ENCODE assay signal across 20 mouse cellular contexts in the genomic region with DNA sequence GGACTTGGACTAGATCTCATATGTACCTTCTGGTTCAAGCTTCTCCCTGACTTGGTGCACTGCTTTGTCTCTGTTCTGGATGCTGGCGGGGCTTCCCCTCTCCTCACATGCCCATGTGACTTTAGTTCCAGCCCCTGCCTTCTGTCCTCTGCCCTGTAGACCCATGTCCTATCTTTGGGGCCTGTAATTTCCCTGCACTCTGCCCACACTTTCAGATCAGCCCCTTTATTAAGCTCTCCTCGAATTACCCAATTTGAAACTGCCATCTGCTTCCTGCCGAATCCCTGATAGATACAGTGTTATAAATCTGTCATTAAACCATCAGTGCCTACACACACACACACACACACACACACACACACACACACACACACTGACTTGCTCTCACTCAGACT. TPM values are rescaled to one million over a fixed set of nuclear protein-coding genes. Genes with fewer than 3 reads are reported as not detected.
DNase-seq lines count a peak whose midpoint lies in the region; ATAC-seq lines count a peak whose summit lies in the region.
"Had no signal": no experiment of that assay in that cellular context is flagged by ENCODE, and none has a peak within 500 bp of the region (broad histone marks: within the 10 kb centered on the region; RNA-seq: fewer than 3 reads in every experiment).

No protein-coding gene starts in this region.

- H3K27me3 ChIP-seq in intestine, embryonic 16.5 days (replicated peaks; ENCODE audit: control insufficient read depth, insufficient read depth, low read length), result no peaks in the 10 kb centered on the region
- no peaks in the 10 kb centered on the region for H3K27me3 ChIP-seq in intestine, embryonic 15.5 days (replicated peaks)
- H3K27me3 ChIP-seq in midbrain, embryonic 16.5 days (ENCODE audit: control insufficient read depth, insufficient read depth, low read depth, low read length), result no peaks in the 10 kb centered on the region
- H3K27me3 ChIP-seq: midbrain, embryonic 15.5 days had no signal

- no peak overlapping the region for H3K9ac ChIP-seq in intestine, embryonic 16.5 days (ENCODE audit: low read depth, low read length)
- no peak overlapping the region for H3K9ac ChIP-seq in intestine, embryonic 15.5 days
- no peak overlapping the region for H3K9ac ChIP-seq in midbrain, embryonic 16.5 days (ENCODE audit: low read depth, low read length)
- H3K9ac ChIP-seq: embryonic facial prominence, embryonic 13.5 days; midbrain, embryonic 15.5 days had no signal

- WGBS in intestine, embryonic 16.5 days, result 35% methylated on average over 3 of the region's 3 CpGs
- 31% methylated on average over 3 of the region's 3 CpGs for WGBS in intestine, embryonic 15.5 days
- WGBS in midbrain, embryonic 16.5 days, result 59% methylated on average over 3 of the region's 3 CpGs

- no peak overlapping the region for H3K4me3 ChIP-seq in intestine, embryonic 16.5 days (ENCODE audit: low read length)
- no peak overlapping the region for H3K4me3 ChIP-seq in intestine, embryonic 15.5 days (replicated peaks)
- H3K4me3 ChIP-seq in midbrain, embryonic 16.5 days (ENCODE audit: low read depth, low read length), result no peak overlapping the region
- H3K4me3 ChIP-seq: embryonic facial prominence, embryonic 13.5 days; midbrain, embryonic 15.5 days had no signal

- no peaks in the 10 kb centered on the region for H3K36me3 ChIP-seq in intestine, embryonic 16.5 days (ENCODE audit: control insufficient read depth, insufficient read depth, low read length)
- H3K36me3 ChIP-seq in intestine, embryonic 15.5 days, result no peaks in the 10 kb centered on the region
- H3K36me3 ChIP-seq in midbrain, embryonic 16.5 days (ENCODE audit: control insufficient read depth, insufficient read depth, low read length), result no peaks in the 10 kb centered on the region
- H3K36me3 ChIP-seq: embryonic facial prominence, embryonic 13.5 days; midbrain, embryonic 15.5 days had no signal

- peak; percentile 10 for DNase-seq in retina, postnatal 1 day
- no peak for DNase-seq in retina, embryonic 14.5 days (ENCODE audit: low spot score)
- DNase-seq in layer of hippocampus, adult 18-20 months (ENCODE audit: low spot score in 2 of 2), result peak; percentile 44 to 81
- no peak for DNase-seq in left cerebral cortex, adult 18-20 months (ENCODE audit: low spot score in 2 of 2)
- DNase-seq: cerebellum, postnatal 36 days; gastrocnemius, postnatal 25 days; heart, postnatal 36 days; lung, adult 2 months; lung, postnatal 4 days; thymus, postnatal 25 days had no signal

- H3K4me1 ChIP-seq in intestine, embryonic 16.5 days (ENCODE audit: control insufficient read depth, insufficient read depth, low read length), result peaks cover 25% of the 10 kb centered on the region
- peaks cover 15% of the 10 kb centered on the region for H3K4me1 ChIP-seq in intestine, embryonic 15.5 days (replicated peaks)
- H3K4me1 ChIP-seq in midbrain, embryonic 16.5 days (ENCODE audit: control insufficient read depth, insufficient read depth, low read length), result no peaks in the 10 kb centered on the region
- H3K4me1 ChIP-seq: embryonic facial prominence, embryonic 13.5 days; midbrain, embryonic 15.5 days had no signal

- no peak overlapping the region; the same call in 1 of the 2 replicates for H3K27ac ChIP-seq in intestine, embryonic 16.5 days (ENCODE audit: low read length)
- H3K27ac ChIP-seq in intestine, embryonic 15.5 days, result no peak overlapping the region
- H3K27ac ChIP-seq in midbrain, embryonic 16.5 days (ENCODE audit: low read length), result no peak overlapping the region
- H3K27ac ChIP-seq: embryonic facial prominence, embryonic 13.5 days; midbrain, embryonic 15.5 days had no signal

- H3K4me2 ChIP-seq in intestine, embryonic 16.5 days (ENCODE audit: low read depth, low read length), result no peak overlapping the region
- no peak overlapping the region for H3K4me2 ChIP-seq in intestine, embryonic 15.5 days (replicated peaks)
- H3K4me2 ChIP-seq in midbrain, embryonic 16.5 days (ENCODE audit: low read length), result no peak overlapping the region
- H3K4me2 ChIP-seq: embryonic facial prominence, embryonic 13.5 days; heart, embryonic 11.5 days; midbrain, embryonic 15.5 days had no signal

- peak; percentile 19; the same call in 1 of the 2 replicates for ATAC-seq in intestine, embryonic 16.5 days
- ATAC-seq in intestine, embryonic 15.5 days, result no peak
- ATAC-seq in midbrain, embryonic 16.5 days, result no peak
- ATAC-seq: midbrain, embryonic 15.5 days had no signal

- H3K9me3 ChIP-seq in intestine, embryonic 16.5 days (ENCODE audit: control insufficient read depth, low read length), result no peaks in the 10 kb centered on the region
- no peaks in the 10 kb centered on the region for H3K9me3 ChIP-seq in intestine, embryonic 15.5 days
- no peaks in the 10 kb centered on the region for H3K9me3 ChIP-seq in midbrain, embryonic 16.5 days (replicated peaks; ENCODE audit: control insufficient read depth, low read length, poor library complexity, severe bottlenecking)
- H3K9me3 ChIP-seq: embryonic facial prominence, embryonic 13.5 days; midbrain, embryonic 15.5 days had no signal

RNA-seq across cellular contexts. Expression of a gene that starts 22.4 kb away (rescaled TPM):
- polyA plus RNA-seq in intestine, embryonic 16.5 days (2015; fragmentation: Nextera tagmentation; extraction: Ambion mirVana), result 212 and 244 TPM in 2 replicates
- polyA plus RNA-seq in intestine, embryonic 15.5 days (2015; fragmentation: Nextera tagmentation; extraction: Ambion mirVana), result 256 and 258 TPM in 2 replicates
- total RNA-seq in layer of hippocampus, adult 18-20 months (2021), result 100 to 1,000 TPM; 114 to 115 TPM
- total RNA-seq in left cerebral cortex, adult 18-20 months (2021), result 100 to 1,000 TPM; 105 to 109 TPM
- polyA plus RNA-seq in midbrain, embryonic 16.5 days (2015; fragmentation: Nextera tagmentation; extraction: Ambion mirVana), result 162 and 170 TPM in 2 replicates

RNA-seq across cellular contexts. Expression of a gene that starts 22.7 kb away (rescaled TPM):
- polyA plus RNA-seq in intestine, embryonic 16.5 days (2015; fragmentation: Nextera tagmentation; extraction: Ambion mirVana), result 1.1 and 1.3 TPM in 2 replicates
- polyA plus RNA-seq in intestine, embryonic 15.5 days (2015; fragmentation: Nextera tagmentation; extraction: Ambion mirVana), result 1.0 and 1.4 TPM in 2 replicates
- 1 to 10 TPM; 1.6 to 2.1 TPM for total RNA-seq in layer of hippocampus, adult 18-20 months (2021)
- total RNA-seq in left cerebral cortex, adult 18-20 months (2021), result 1 to 10 TPM; 1.9 to 2.1 TPM
- 1.4 and 2.1 TPM in 2 replicates for polyA plus RNA-seq in midbrain, embryonic 16.5 days (2015; fragmentation: Nextera tagmentation; extraction: Ambion mirVana)
- total RNA-seq: neutrophil, adult 5-6 weeks had no signal

RNA-seq across cellular contexts. Expression of a gene that starts 26.6 kb away (rescaled TPM):
- polyA plus RNA-seq in intestine, embryonic 16.5 days (2015; fragmentation: Nextera tagmentation; extraction: Ambion mirVana), result not detected in 2 replicates
- not detected in 2 replicates for polyA plus RNA-seq in intestine, embryonic 15.5 days (2015; fragmentation: Nextera tagmentation; extraction: Ambion mirVana)
- not detected for total RNA-seq in layer of hippocampus, adult 18-20 months (2021)
- not detected for total RNA-seq in left cerebral cortex, adult 18-20 months (2021)
- not detected in 2 replicates for polyA plus RNA-seq in midbrain, embryonic 16.5 days (2015; fragmentation: Nextera tagmentation; extraction: Ambion mirVana)
- total RNA-seq: gastrocnemius, postnatal 25 days; heart, postnatal 36 days; neutrophil, adult 5-6 weeks had no signal
- polyA plus RNA-seq: activated CD4-positive, CD25-positive, alpha-beta regulatory T cell, adult 4 months; kidney, embryonic 16.5 days; limb, embryonic 11.5 days; lung, adult 2 months; midbrain, embryonic 15.5 days had no signal

RNA-seq across cellular contexts. Expression of a gene that starts 33.2 kb away (rescaled TPM):
- polyA plus RNA-seq in intestine, embryonic 16.5 days (2015; fragmentation: Nextera tagmentation; extraction: Ambion mirVana), result 34.4 and 36.8 TPM in 2 replicates
- polyA plus RNA-seq in intestine, embryonic 15.5 days (2015; fragmentation: Nextera tagmentation; extraction: Ambion mirVana), result 35.2 and 35.5 TPM in 2 replicates
- total RNA-seq in layer of hippocampus, adult 18-20 months (2021), result 100 to 1,000 TPM; 175 to 194 TPM
- 100 to 1,000 TPM; 128 to 136 TPM for total RNA-seq in left cerebral cortex, adult 18-20 months (2021)
- polyA plus RNA-seq in midbrain, embryonic 16.5 days (2015; fragmentation: Nextera tagmentation; extraction: Ambion mirVana), result 23.0 and 27.4 TPM in 2 replicates

RNA-seq across cellular contexts. Expression of a gene that starts 34.3 kb away (rescaled TPM):
- 1.0 TPM in 1 of 2 replicates, not detected in the other for polyA plus RNA-seq in intestine, embryonic 16.5 days (2015; fragmentation: Nextera tagmentation; extraction: Ambion mirVana)
- polyA plus RNA-seq in intestine, embryonic 15.5 days (2015; fragmentation: Nextera tagmentation; extraction: Ambion mirVana), result 0.48 and 0.75 TPM in 2 replicates
- not detected for total RNA-seq in layer of hippocampus, adult 18-20 months (2021)
- total RNA-seq in left cerebral cortex, adult 18-20 months (2021), result not detected
- polyA plus RNA-seq in midbrain, embryonic 16.5 days (2015; fragmentation: Nextera tagmentation; extraction: Ambion mirVana), result not detected in 2 replicates
- total RNA-seq: gastrocnemius, postnatal 25 days; heart, postnatal 36 days had no signal
- polyA plus RNA-seq: kidney, embryonic 16.5 days had no signal

Comparison
In these comparisons a context has a peak if more than half of its experiments do, and no peak if none do; other contexts are left out.
1. DNase-seq: peak in retina, postnatal 1 day (single experiment) and layer of hippocampus, adult 18-20 months (2 of 2); none in retina, embryonic 14.5 days (single experiment) and left cerebral cortex, adult 18-20 months (0 of 2).